Mouse (Mus musculus) midbrain, embryonic 10.5 days (tissue): ENCODE measurements around the gene Olfr591. TPM values are rescaled to one million over a fixed set of nuclear protein-coding genes. Genes with fewer than 3 reads are reported as not detected.
"Not testable (repeated sequence)": the region's sequence is repeated elsewhere in the genome, so short reads cannot be mapped to it uniquely, and the experiment has no call there.

Experiments
- DNase-seq: peaks from one replicate; pipeline ENCODE4 v3.0.0-alpha.2; 2017; ENCODE audit warnings: low spot score
- H3K27ac ChIP-seq: fragments of 300-500 bp; sonication (generic); replicated peaks from 2 replicates; pipeline ENCODE4 v1.5.1; 2016; ENCODE audit warnings: mild to moderate bottlenecking
- H3K27me3 ChIP-seq: fragments of 300-500 bp; sonication (generic); 2 replicates; pipeline ENCODE4 v1.6.1; 2016; ENCODE audit warnings: low read depth, mild to moderate bottlenecking; ENCODE audit not compliant: poor library complexity, severe bottlenecking
- H3K36me3 ChIP-seq: fragments of 300-500 bp; sonication (generic); 2 replicates; pipeline ENCODE4 v1.6.1; 2016; ENCODE audit warnings: mild to moderate bottlenecking, moderate library complexity
- H3K4me1 ChIP-seq: fragments of 300-500 bp; sonication (generic); 2 replicates; pipeline ENCODE4 v1.6.1; 2016
- H3K4me3 ChIP-seq: fragments of 300-500 bp; sonication (generic); 2 replicates; pipeline ENCODE4 v1.5.1; 2016; ENCODE audit warnings: mild to moderate bottlenecking, moderate library complexity
- H3K9me3 ChIP-seq: fragments of 300-500 bp; sonication (generic); replicated peaks from 2 replicates; pipeline ENCODE4 v1.6.1; 2016; ENCODE audit warnings: mild to moderate bottlenecking
- WGBS: fragments of 180-500 bp; shearing (Covaris S2); methylation state at CpG from one replicate; pipeline ENCODE4 v1.1.7; 2016; 5-methylcytosine and 5-hydroxymethylcytosine counted together
- polyA plus RNA-seq: library from polyadenylated mRNA; unstranded; fragments of >200 nt; fragmentation: Nextera tagmentation; extraction: Ambion mirVana; gene quantifications from 2 replicates; pipeline ENCODE4 v1.2.1, GENCODE M21; 2016

Gene Olfr591
- not detected in 2 replicates for polyA plus RNA-seq

GRCm38 (mm10) chr7:103178240-103178639 is at the start of gene Olfr591:
Gene Olfr591 (minus strand): TSS chr7:103178340.
- Histone ChIP-seq H3K36me3 (no peaks in the 10 kb centered on the region), H3K27ac (no peak within 1 kb of the TSS), H3K4me1 (no peaks in the 10 kb centered on the region), H3K4me3 (no peak within 1 kb of the TSS), H3K9me3 (peaks cover 3% of the 10 kb centered on the region; the same call in 1 of the 2 replicates), H3K27me3 (no peaks in the 10 kb centered on the region)
- WGBS: 78% methylated on average over 1 of the region's 1 CpGs
- DNase-seq: no peak

- Histone ChIP-seq H3K27ac (no peak within 1 kb of the TSS), H3K9me3 (no peaks in the 10 kb centered on the region), H3K4me3 (no peak within 1 kb of the TSS), H3K36me3 (no peaks in the 10 kb centered on the region), H3K4me1 (no peaks in the 10 kb centered on the region), H3K27me3 (no peaks in the 10 kb centered on the region)
- no peak for DNase-seq
Observed at GRCm38 (mm10) chr7:103216696-103217095, 38.6 kb upstream of the Olfr591 start, which contains the start of gene Olfr594. Gene Olfr594 (plus strand): TSS chr7:103216996.

GRCm38 (mm10) chr7:103212050-103212449 is 33.9 kb upstream of the Olfr591 start:
- not testable (repeated sequence) for H3K4me1 ChIP-seq, H3K27me3 ChIP-seq, H3K9me3 ChIP-seq, DNase-seq, H3K4me3 ChIP-seq, H3K36me3 ChIP-seq, H3K27ac ChIP-seq
- WGBS: 91% methylated on average over 5 of the region's 5 CpGs

GRCm38 (mm10) chr7:103211562-103211961 is 33.4 kb upstream of the Olfr591 start, which contains the start of gene Olfr593:
Gene Olfr593 (plus strand): TSS chr7:103211862.
- H3K36me3 ChIP-seq: no peaks in the 10 kb centered on the region
- H3K4me3 ChIP-seq: no peak within 1 kb of the TSS
- H3K27me3 ChIP-seq: no peaks in the 10 kb centered on the region
- 73% methylated on average over 1 of the region's 1 CpGs for WGBS
- H3K27ac ChIP-seq: no peak within 1 kb of the TSS
- H3K9me3 ChIP-seq: no peaks in the 10 kb centered on the region
- no peaks in the 10 kb centered on the region for H3K4me1 ChIP-seq
- DNase-seq: no peak

DNA sequence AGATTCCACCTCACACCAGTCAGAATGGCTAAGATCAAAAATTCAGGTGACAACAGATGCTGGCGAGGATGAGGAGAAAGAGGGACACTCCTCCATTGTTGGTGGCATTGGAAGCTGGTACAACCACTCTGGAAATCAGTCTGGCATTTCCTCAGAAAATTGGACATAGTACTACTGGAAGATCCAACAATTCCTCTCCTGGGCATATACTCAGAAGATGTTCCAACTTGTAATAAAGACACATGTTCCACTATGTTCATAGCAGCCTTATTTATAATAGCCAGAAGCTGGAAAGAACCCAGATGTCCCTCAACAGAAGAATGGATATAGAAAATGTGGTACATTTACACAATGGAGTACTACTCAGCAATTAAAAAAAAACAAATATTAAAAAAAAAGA is 6.4 kb upstream of the Olfr591 start, which contains the start of gene Olfr592:
Gene Olfr592 (plus strand): TSS at position 301 of the 400 bp plus-strand sequence.
- not testable (repeated sequence) for H3K36me3 ChIP-seq, H3K27ac ChIP-seq
- 96% methylated on average over 1 of the region's 1 CpGs for WGBS

GRCm38 (mm10) chr7:103169697-103170096 is 8.4 kb downstream of the Olfr591 start:
- no peaks in the 10 kb centered on the region for H3K4me1 ChIP-seq
- no peak for DNase-seq
- WGBS: 82% methylated on average over 5 of the region's 5 CpGs
- H3K4me3 ChIP-seq: no peak overlapping the region
- no peak overlapping the region for H3K27ac ChIP-seq
- H3K9me3 ChIP-seq: no peaks in the 10 kb centered on the region
- no peaks in the 10 kb centered on the region for H3K36me3 ChIP-seq
- no peaks in the 10 kb centered on the region for H3K27me3 ChIP-seq

More for the DNA sequence above, 6.4 kb upstream of the Olfr591 start, which contains the start of gene Olfr592:
- not testable (repeated sequence) for H3K4me3 ChIP-seq, DNase-seq, H3K9me3 ChIP-seq, H3K27me3 ChIP-seq, H3K4me1 ChIP-seq

GRCm38 (mm10) chr7:103156256-103156655 is 21.9 kb downstream of the Olfr591 start, which contains the start of gene Olfr589:
Gene Olfr589 (minus strand): TSS chr7:103156356.
- 82% methylated on average over 2 of the region's 2 CpGs for WGBS
- Histone ChIP-seq H3K27me3 (no peaks in the 10 kb centered on the region), H3K27ac (no peak within 1 kb of the TSS), H3K9me3 (no peaks in the 10 kb centered on the region), H3K4me1 (no peaks in the 10 kb centered on the region), H3K4me3 (no peak within 1 kb of the TSS), H3K36me3 (no peaks in the 10 kb centered on the region)
- DNase-seq: no peak

DNA sequence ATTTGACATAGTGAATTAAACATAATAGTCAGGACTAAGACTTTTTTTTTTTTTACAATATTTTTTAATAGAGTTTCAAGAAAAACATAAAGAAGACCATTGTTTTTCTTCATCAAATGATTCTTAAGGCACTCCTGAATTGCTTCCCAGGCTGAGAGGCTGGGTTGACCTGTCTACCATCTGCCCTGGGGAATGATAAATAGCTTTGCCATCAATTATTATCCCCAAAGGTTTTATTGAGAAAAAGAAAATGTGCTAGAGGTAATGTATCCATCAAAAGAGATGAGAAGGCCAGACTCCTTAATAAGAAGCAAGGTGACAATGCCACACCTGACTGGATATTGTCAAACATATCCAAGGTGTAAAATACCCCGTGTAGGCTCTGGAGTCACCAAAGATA is 37.6 kb downstream of the Olfr591 start, which contains the start of gene Olfr588-ps1:
Gene Olfr588-ps1 (plus strand): TSS at position 301 of the 400 bp plus-strand sequence.
- no peak for DNase-seq
- H3K27me3 ChIP-seq: no peaks in the 10 kb centered on the region
- H3K4me3 ChIP-seq: no peak within 1 kb of the TSS
- WGBS: 89% methylated on average over 1 of the region's 1 CpGs
- H3K36me3 ChIP-seq: no peaks in the 10 kb centered on the region
- H3K9me3 ChIP-seq: no peaks in the 10 kb centered on the region
- no peak within 1 kb of the TSS for H3K27ac ChIP-seq
- H3K4me1 ChIP-seq: no peaks in the 10 kb centered on the region

GRCm38 (mm10) chr7:103125538-103125937 is 52.6 kb downstream of the Olfr591 start, which contains the start of gene Olfr586:
Gene Olfr586 (minus strand): TSS chr7:103125638.
- H3K9me3 ChIP-seq: no peaks in the 10 kb centered on the region
- no peaks in the 10 kb centered on the region for H3K4me1 ChIP-seq
- no peaks in the 10 kb centered on the region for H3K36me3 ChIP-seq
- no peak within 1 kb of the TSS for H3K4me3 ChIP-seq
- DNase-seq: no peak
- 91% methylated on average over 3 of the region's 3 CpGs for WGBS
- no peaks in the 10 kb centered on the region for H3K27me3 ChIP-seq
- no peak within 1 kb of the TSS for H3K27ac ChIP-seq

- no peak for DNase-seq
- H3K4me3 ChIP-seq: no peak overlapping the region
- H3K4me1 ChIP-seq: no peaks in the 10 kb centered on the region
- no peaks in the 10 kb centered on the region for H3K9me3 ChIP-seq
- WGBS: 52% methylated on average over 3 of the region's 3 CpGs
- H3K27me3 ChIP-seq: no peaks in the 10 kb centered on the region
- H3K27ac ChIP-seq: no peak overlapping the region
- no peaks in the 10 kb centered on the region for H3K36me3 ChIP-seq
Observed at GRCm38 (mm10) chr7:103119406-103119805, 58.7 kb downstream of the Olfr591 start.

Other genes starting within 250 kb of the Olfr591 start
- not detected in 2 replicates for gene Olfr573-ps1, start 235.8 kb downstream of the Olfr591 start, polyA plus RNA-seq
- not detected in 2 replicates for gene Olfr574, start 229.9 kb downstream of the Olfr591 start, polyA plus RNA-seq
- gene Olfr575, start 219.6 kb downstream of the Olfr591 start, polyA plus RNA-seq: not detected in 2 replicates
- gene Olfr576, start 215.7 kb downstream of the Olfr591 start, polyA plus RNA-seq: not detected in 2 replicates
- not detected in 2 replicates for gene Olfr577, start 202.4 kb downstream of the Olfr591 start, polyA plus RNA-seq
- gene Olfr578, start 189.0 kb downstream of the Olfr591 start, polyA plus RNA-seq: not detected in 2 replicates
- not detected in 2 replicates for gene Olfr582, start 140.3 kb downstream of the Olfr591 start, polyA plus RNA-seq
- not detected in 2 replicates for gene Olfr583, start 127.0 kb downstream of the Olfr591 start, polyA plus RNA-seq
- gene Olfr584, start 96.5 kb downstream of the Olfr591 start, polyA plus RNA-seq: not detected in 2 replicates
- gene Olfr585, start 80.6 kb downstream of the Olfr591 start, polyA plus RNA-seq: not detected in 2 replicates
- gene Olfr586, start 52.7 kb downstream of the Olfr591 start, polyA plus RNA-seq: not detected in 2 replicates
- not detected in 2 replicates for gene Olfr588-ps1, start 37.5 kb downstream of the Olfr591 start, polyA plus RNA-seq
- not detected in 2 replicates for gene Olfr589, start 22.0 kb downstream of the Olfr591 start, polyA plus RNA-seq
- gene Olfr592, start 6.5 kb upstream of the Olfr591 start, polyA plus RNA-seq: not detected in 2 replicates
- not detected in 2 replicates for gene Olfr593, start 33.5 kb upstream of the Olfr591 start, polyA plus RNA-seq
- not detected in 2 replicates for gene Olfr594, start 38.7 kb upstream of the Olfr591 start, polyA plus RNA-seq
- not detected in 2 replicates for gene Usp17ld, start 74.2 kb upstream of the Olfr591 start, polyA plus RNA-seq
- not detected in 2 replicates for gene Olfr596, start 127.3 kb upstream of the Olfr591 start, polyA plus RNA-seq
- gene Olfr597, start 138.0 kb upstream of the Olfr591 start, polyA plus RNA-seq: not detected in 2 replicates
- not detected in 2 replicates for gene Olfr598, start 145.2 kb upstream of the Olfr591 start, polyA plus RNA-seq
- gene Olfr599, start 157.6 kb upstream of the Olfr591 start, polyA plus RNA-seq: not detected in 2 replicates
- gene Olfr600, start 171.3 kb upstream of the Olfr591 start, polyA plus RNA-seq: not detected in 2 replicates
- not detected in 2 replicates for gene Olfr601, start 184.3 kb upstream of the Olfr591 start, polyA plus RNA-seq
- gene Olfr603, start 207.8 kb upstream of the Olfr591 start, polyA plus RNA-seq: not detected in 2 replicates
- gene Usp17lc, start 236.7 kb upstream of the Olfr591 start, polyA plus RNA-seq: not detected in 2 replicates